ENCODE assay signal across 19 mouse cellular contexts in genomic region chrX:14229218-14229617, GRCm38 (mm10). TPM values are rescaled to one million over a fixed set of nuclear protein-coding genes. Genes with fewer than 3 reads are reported as not detected.
DNase-seq lines count a peak whose midpoint lies in the region; TF ChIP-seq lines count a peak whose summit lies in the region.
"Had no signal": no experiment of that assay in that cellular context is flagged by ENCODE, and none has a peak within 500 bp of the region (broad histone marks: within the 10 kb centered on the region; RNA-seq: fewer than 3 reads in every experiment).

No protein-coding gene starts in this region.

- H3K27ac ChIP-seq in gastrocnemius, adult 2 months: no peak overlapping the region
- H3K27ac ChIP-seq: heart, embryonic 10.5 days; hindbrain, embryonic 12.5 days; liver, embryonic 15.5 days; macrophage; midbrain, embryonic 12.5 days had no signal

- DNase-seq in cerebellum, postnatal 10 days: peak; percentile 46 to 61
- no peak for DNase-seq in cerebellum, adult 9-10 months
- DNase-seq in lung, postnatal 14 days: peak; percentile 1
- DNase-seq in lung, adult 18-20 months: no peak
- peak; percentile 76 for DNase-seq in gastrocnemius, adult 2 months
- DNase-seq in telencephalon, adult 2 months (ENCODE audit: low read depth, low spot score): peak; percentile 6
- no peak for DNase-seq in left cerebral cortex, postnatal 36 days (ENCODE audit: low spot score in 2 of 2)
- DNase-seq: heart, postnatal 10 days; kidney, adult 8-10 months; retina, postnatal 1 day; thymus, postnatal 25 days had no signal

- intact Hi-C loops in gastrocnemius, adult 2 months (cut with DNase I): no loop called here
- intact Hi-C loops in left cerebral cortex, postnatal 36 days (cut with DNase I): no loop called here

- no peak for TF ChIP-seq CTCF in gastrocnemius, adult 2 months (IDR thresholded peaks at IDR 0.05)

- no peak overlapping the region for H3K4me3 ChIP-seq in gastrocnemius, adult 2 months
- H3K4me3 ChIP-seq: heart, embryonic 10.5 days; hindbrain, embryonic 12.5 days; liver, embryonic 15.5 days; midbrain, embryonic 12.5 days had no signal

RNA-seq across cellular contexts. Expression of gene H2al1n, which starts 18.3 kb away (rescaled TPM):
- not detected for total RNA-seq in gastrocnemius, adult 2 months (2021)
- total RNA-seq in left cerebral cortex, postnatal 36 days (2021): not detected
- total RNA-seq: adrenal gland, postnatal 36 days; CH12.LX; heart, postnatal 10 days; neutrophil, adult 5-6 weeks had no signal

Comparison
In these comparisons a context has a peak if more than half of its experiments do, and no peak if none do; other contexts are left out.
1. DNase-seq: peak in cerebellum, postnatal 10 days (2 of 2), lung, postnatal 14 days (single experiment), gastrocnemius, adult 2 months (single experiment) and telencephalon, adult 2 months (single experiment); none in cerebellum, adult 9-10 months (single experiment), lung, adult 18-20 months (0 of 2) and left cerebral cortex, postnatal 36 days (0 of 2).